Mouse (Mus musculus) heart, postnatal 25 days (tissue): ENCODE measurements at regions not wholly inside any gene's neighbourhood (a gene's known extent, or its start where the extent isn't known, plus 50 kb on each side); places are given as distances from the start of the nearest gene placed in this dataset.
"Not testable (repeated sequence)": the region's sequence is repeated elsewhere in the genome, so short reads cannot be mapped to it uniquely, and the experiment has no call there.

ENCODE experiments used
- DNase-seq: peaks from one replicate; pipeline ENCODE4 v3.0.0; 2022; ENCODE audit warnings: low spot score
- intact Hi-C: fragments of 180-260 bp; cut with DNase I; formaldehyde crosslinking; loops from one replicate; pipeline ENCODE4 v1.15.1; 2025

GRCm38 (mm10) chr14:53373777-53374468 is 878.4 kb upstream of the Olfr1507 start:
- intact Hi-C loops, DNase-seq: not testable (repeated sequence)

GRCm38 (mm10) chr14:53369776-53370175 is 874.2 kb upstream of the Olfr1507 start:
- no peak for DNase-seq
- intact Hi-C loops, result no loop called here

GRCm38 (mm10) chr14:53367420-53367819 is 871.9 kb upstream of the Olfr1507 start:
- intact Hi-C loops, result not testable (repeated sequence)

GRCm38 (mm10) chr14:53363995-53364394 is 868.4 kb upstream of the Olfr1507 start:
- intact Hi-C loops, result not testable (repeated sequence)

More at GRCm38 (mm10) chr14:53367420-53367819, 871.9 kb upstream of the Olfr1507 start:
- not testable (repeated sequence) for DNase-seq

GRCm38 (mm10) chr14:53362054-53362453 is 866.5 kb upstream of the Olfr1507 start:
- intact Hi-C loops, DNase-seq: not testable (repeated sequence)

More at GRCm38 (mm10) chr14:53363995-53364394, 868.4 kb upstream of the Olfr1507 start:
- not testable (repeated sequence) for DNase-seq

- DNase-seq, intact Hi-C loops: not testable (repeated sequence)
These were observed 861.9 kb upstream of the Olfr1507 start for GRCm38 (mm10) chr14:53357498-53357897.

- intact Hi-C loops, result not testable (repeated sequence)
These were observed 861.2 kb upstream of the Olfr1507 start for GRCm38 (mm10) chr14:53356783-53357182.

GRCm38 (mm10) chr14:53351457-53351856 is 855.9 kb upstream of the Olfr1507 start:
- intact Hi-C loops, DNase-seq: not testable (repeated sequence)

More at GRCm38 (mm10) chr14:53356783-53357182, 861.2 kb upstream of the Olfr1507 start:
- not testable (repeated sequence) for DNase-seq

GRCm38 (mm10) chr14:53350780-53351179 is 855.2 kb upstream of the Olfr1507 start:
- DNase-seq, intact Hi-C loops: not testable (repeated sequence)

GRCm38 (mm10) chr14:53349111-53349510 is 853.6 kb upstream of the Olfr1507 start:
- intact Hi-C loops, DNase-seq: not testable (repeated sequence)

GRCm38 (mm10) chr14:53345568-53345967 is 850.0 kb upstream of the Olfr1507 start:
- intact Hi-C loops, DNase-seq: not testable (repeated sequence)

GRCm38 (mm10) chr14:53343849-53344248 is 848.3 kb upstream of the Olfr1507 start:
- intact Hi-C loops, DNase-seq: not testable (repeated sequence)

- intact Hi-C loops, DNase-seq: not testable (repeated sequence)
These were observed 843.6 kb upstream of the Olfr1507 start for GRCm38 (mm10) chr14:53339167-53339566.

- DNase-seq, intact Hi-C loops: not testable (repeated sequence)
These were observed 841.9 kb upstream of the Olfr1507 start for GRCm38 (mm10) chr14:53337446-53337845.

- intact Hi-C loops, DNase-seq: not testable (repeated sequence)
These were observed 841.2 kb upstream of the Olfr1507 start for GRCm38 (mm10) chr14:53336705-53337104.

GRCm38 (mm10) chr14:53334451-53334850 is 838.9 kb upstream of the Olfr1507 start:
- intact Hi-C loops, DNase-seq: not testable (repeated sequence)

- DNase-seq, intact Hi-C loops: not testable (repeated sequence)
These were observed 835.6 kb upstream of the Olfr1507 start for GRCm38 (mm10) chr14:53331153-53331552.

GRCm38 (mm10) chr14:53324367-53324766 is 828.8 kb upstream of the Olfr1507 start:
- DNase-seq, intact Hi-C loops: not testable (repeated sequence)

- intact Hi-C loops, DNase-seq: not testable (repeated sequence)
These were observed 823.2 kb upstream of the Olfr1507 start for GRCm38 (mm10) chr14:53318512-53319309.

GRCm38 (mm10) chr14:53312490-53312889 is 816.9 kb upstream of the Olfr1507 start:
- DNase-seq, intact Hi-C loops: not testable (repeated sequence)
